Mouse (Mus musculus): ENCODE measurements around the gene Prrc2a.

Gene Prrc2a

GRCm38 (mm10) chr17:35100196-35100765 lies 64.4 kb downstream of the Prrc2a start:
- DNase-seq = no peak
